Mouse (Mus musculus): ENCODE measurements around the gene Klhl21. TPM values are rescaled to one million over a fixed set of nuclear protein-coding genes. Genes with fewer than 3 reads are reported as not detected.

Gene Klhl21
- polyA plus RNA-seq, 1 experiment, result 33.8 TPM

- TF ChIP-seq POLR2A (IDR thresholded peaks at IDR 0.05; ENCODE audit: control insufficient read depth, extremely low read depth, insufficient read depth, low read length, poor library complexity) (no peak), CTCF (IDR thresholded peaks at IDR 0.05; ENCODE audit: borderline replicate concordance, control insufficient read depth, extremely low read depth, insufficient read depth, low read length, poor library complexity) (no peak)
- Histone ChIP-seq H3K27ac (ENCODE audit: control insufficient read depth, insufficient read depth, low read length) (no peak overlapping the region), H3K4me1 (replicated peaks; ENCODE audit: control insufficient read depth, insufficient read depth, low read length) (peaks cover 17% of the 10 kb centered on the region), H3K36me3 (ENCODE audit: control insufficient read depth, insufficient read depth, low read length) (peaks cover 30% of the 10 kb centered on the region), H3K4me3 (ENCODE audit: control insufficient read depth, insufficient read depth, low read length) (no peak overlapping the region), H3K27me3 (ENCODE audit: control insufficient read depth, insufficient read depth, low read length) (no peaks in the 10 kb centered on the region)
- no peak for DNase-seq
- 94% methylated on average over 3 of the region's 3 CpGs for WGBS
Measured at GRCm38 (mm10) chr4:152043171-152043570, 34.6 kb downstream of the Klhl21 start.

GRCm38 (mm10) chr4:152044609-152045008 is 36.0 kb downstream of the Klhl21 start:
- H3K27ac ChIP-seq (ENCODE audit: control insufficient read depth, insufficient read depth, low read length), result no peak overlapping the region
- TF ChIP-seq CTCF (IDR thresholded peaks at IDR 0.05; ENCODE audit: borderline replicate concordance, control insufficient read depth, extremely low read depth, insufficient read depth, low read length, poor library complexity) (no peak), POLR2A (IDR thresholded peaks at IDR 0.05; ENCODE audit: control insufficient read depth, extremely low read depth, insufficient read depth, low read length, poor library complexity) (no peak)
- H3K27me3 ChIP-seq (ENCODE audit: control insufficient read depth, insufficient read depth, low read length), result no peaks in the 10 kb centered on the region
- WGBS, result 88% methylated on average over 6 of the region's 6 CpGs
- peaks cover 13% of the 10 kb centered on the region for H3K4me1 ChIP-seq (replicated peaks; ENCODE audit: control insufficient read depth, insufficient read depth, low read length)
- H3K36me3 ChIP-seq (ENCODE audit: control insufficient read depth, insufficient read depth, low read length), result peaks cover 37% of the 10 kb centered on the region
- no peak overlapping the region for H3K4me3 ChIP-seq (ENCODE audit: control insufficient read depth, insufficient read depth, low read length)
- DNase-seq, result no peak

- no peak for DNase-seq
- H3K27ac ChIP-seq (ENCODE audit: control insufficient read depth, insufficient read depth, low read length), result no peak overlapping the region
- no peak overlapping the region for H3K4me3 ChIP-seq (ENCODE audit: control insufficient read depth, insufficient read depth, low read length)
- peaks cover 18% of the 10 kb centered on the region for H3K36me3 ChIP-seq (ENCODE audit: control insufficient read depth, insufficient read depth, low read length)
- no peaks in the 10 kb centered on the region for H3K4me1 ChIP-seq (replicated peaks; ENCODE audit: control insufficient read depth, insufficient read depth, low read length)
- TF ChIP-seq CTCF (IDR thresholded peaks at IDR 0.05; ENCODE audit: borderline replicate concordance, control insufficient read depth, extremely low read depth, insufficient read depth, low read length, poor library complexity), result no peak
- TF ChIP-seq POLR2A (IDR thresholded peaks at IDR 0.05; ENCODE audit: control insufficient read depth, extremely low read depth, insufficient read depth, low read length, poor library complexity), result no peak
- WGBS, result 87% methylated on average over 9 of the region's 9 CpGs
- H3K27me3 ChIP-seq (ENCODE audit: control insufficient read depth, insufficient read depth, low read length), result no peaks in the 10 kb centered on the region
Measured at GRCm38 (mm10) chr4:152062390-152063110, 53.9 kb downstream of the Klhl21 start.

DNA sequence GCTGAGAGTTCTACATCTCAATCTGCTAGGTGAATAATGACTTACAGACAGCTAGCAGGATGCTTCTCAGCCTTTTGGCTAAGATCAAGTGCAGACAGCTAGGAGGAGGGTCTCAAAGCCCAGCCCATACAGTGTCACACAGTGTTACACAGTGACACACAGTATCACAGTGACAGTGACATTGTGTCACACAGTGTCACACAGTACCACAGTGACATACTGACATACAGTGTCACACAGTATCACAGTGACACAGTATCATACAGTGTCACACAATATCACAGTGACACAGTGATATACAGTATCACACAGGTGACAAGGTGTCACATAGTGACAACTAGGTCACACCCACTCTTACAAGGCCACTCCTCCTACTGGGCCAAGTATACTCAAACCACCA is 58.7 kb downstream of the Klhl21 start:
- Histone ChIP-seq H3K27me3 (ENCODE audit: control insufficient read depth, insufficient read depth, low read length) (no peaks in the 10 kb centered on the region; the same call in 1 of the 2 replicates), H3K27ac (ENCODE audit: control insufficient read depth, insufficient read depth, low read length) (no peak overlapping the region), H3K4me3 (ENCODE audit: control insufficient read depth, insufficient read depth, low read length) (no peak overlapping the region), H3K4me1 (replicated peaks; ENCODE audit: control insufficient read depth, insufficient read depth, low read length) (no peaks in the 10 kb centered on the region), H3K36me3 (ENCODE audit: control insufficient read depth, insufficient read depth, low read length) (no peaks in the 10 kb centered on the region)
- DNase-seq, result no peak
- TF ChIP-seq CTCF (IDR thresholded peaks at IDR 0.05; ENCODE audit: borderline replicate concordance, control insufficient read depth, extremely low read depth, insufficient read depth, low read length, poor library complexity) (no peak), POLR2A (IDR thresholded peaks at IDR 0.05; ENCODE audit: control insufficient read depth, extremely low read depth, insufficient read depth, low read length, poor library complexity) (no peak)

Other genes with a start within 250 kb of the Klhl21 start
- gene Camta1, start 146.9 kb upstream of the Klhl21 start, polyA plus RNA-seq (2012; rRNA removed), result 23.6 and 27.1 TPM in 2 replicates
- gene Dnajc11, start 75.1 kb upstream of the Klhl21 start, polyA plus RNA-seq (2012; rRNA removed), result 61.4 and 67.0 TPM in 2 replicates
- 71.0 and 72.0 TPM in 2 replicates for gene Thap3, start 19.8 kb upstream of the Klhl21 start, polyA plus RNA-seq (2012; rRNA removed)
- 9.6 and 11.4 TPM in 2 replicates for gene Phf13, start 12.5 kb upstream of the Klhl21 start, polyA plus RNA-seq (2012; rRNA removed)
- 27.4 and 31.2 TPM in 2 replicates for gene Zbtb48, start 18.9 kb downstream of the Klhl21 start, polyA plus RNA-seq (2012; rRNA removed)
- 0.34 and 0.40 TPM in 2 replicates for gene Tas1r1, start 29.8 kb downstream of the Klhl21 start, polyA plus RNA-seq (2012; rRNA removed)
- gene Nol9, start 30.5 kb downstream of the Klhl21 start, polyA plus RNA-seq (2012; rRNA removed), result 40.5 and 48.6 TPM in 2 replicates
- 21.5 and 22.0 TPM in 2 replicates for gene Plekhg5, start 63.7 kb downstream of the Klhl21 start, polyA plus RNA-seq (2012; rRNA removed)
- 19.9 and 20.6 TPM in 2 replicates for gene Tnfrsf25, start 107.1 kb downstream of the Klhl21 start, polyA plus RNA-seq (2012; rRNA removed)
- gene Espn, start 143.6 kb downstream of the Klhl21 start, polyA plus RNA-seq (2012; rRNA removed), result 5.7 and 6.5 TPM in 2 replicates
- 0.07 and 0.20 TPM in 2 replicates for gene Hes2, start 150.1 kb downstream of the Klhl21 start, polyA plus RNA-seq (2012; rRNA removed)
- gene Acot7, start 169.3 kb downstream of the Klhl21 start, polyA plus RNA-seq (2012; rRNA removed), result 56.6 and 80.8 TPM in 2 replicates